Mouse (Mus musculus) testis, adult 10 weeks (tissue): ENCODE measurements around the gene Cnn2. TPM values are rescaled to one million over a fixed set of nuclear protein-coding genes. Genes with fewer than 3 reads are reported as not detected.

Experiments used
- polyA plus RNA-seq: library from polyadenylated mRNA; stranded (reverse); fragments of 350-450 nt; fragmentation: Illumina TruSeq; extraction: RNeasy Lipid Tissue Mini Kit (QIAGEN cat#74804); gene quantifications from one replicate; pipeline ENCODE4 v1.2.3, GENCODE M21; 2014; ENCODE audit warnings: low read depth, low replicate concordance

Gene Cnn2
- polyA plus RNA-seq, result 0.48 TPM

DNA sequence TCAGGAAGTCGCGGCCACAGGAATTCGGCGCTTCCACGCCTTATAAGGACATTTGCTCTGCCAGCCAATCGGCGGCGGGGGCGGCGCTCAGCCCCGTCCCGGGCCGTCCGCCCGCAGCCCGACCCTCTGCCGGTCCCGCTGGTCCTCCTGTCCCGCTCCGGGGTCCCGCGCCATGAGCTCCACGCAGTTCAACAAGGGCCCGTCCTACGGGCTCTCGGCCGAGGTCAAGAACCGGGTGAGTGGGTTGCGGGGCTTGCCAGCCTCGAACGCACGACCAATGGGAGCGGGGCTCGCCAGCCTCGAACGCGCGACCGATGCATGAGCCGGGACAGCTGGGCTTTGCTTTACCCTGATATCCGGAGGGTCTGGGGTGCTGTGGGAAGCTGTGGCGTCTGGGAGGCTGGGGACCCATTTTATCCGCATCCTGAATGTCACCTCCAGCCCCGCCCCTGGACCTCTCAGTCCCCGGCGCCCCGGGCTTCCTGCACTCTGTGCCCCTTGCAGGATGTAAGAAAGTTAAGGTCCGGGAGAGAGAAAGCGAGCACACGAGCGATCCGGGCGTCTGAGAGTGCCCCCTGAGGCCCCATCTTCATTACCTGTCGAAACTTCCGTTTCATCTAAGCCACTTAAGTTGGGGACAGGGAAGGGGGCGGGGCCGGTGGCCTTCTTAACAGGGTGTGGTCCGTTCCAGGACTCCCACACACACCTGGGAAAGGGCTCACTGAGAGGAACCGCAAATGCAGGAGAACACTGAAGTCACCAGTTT is at the start of gene Cnn2:
Gene Cnn2, plus strand, starts transcription at position 79 of the 766 bp plus-strand sequence.

DNA sequence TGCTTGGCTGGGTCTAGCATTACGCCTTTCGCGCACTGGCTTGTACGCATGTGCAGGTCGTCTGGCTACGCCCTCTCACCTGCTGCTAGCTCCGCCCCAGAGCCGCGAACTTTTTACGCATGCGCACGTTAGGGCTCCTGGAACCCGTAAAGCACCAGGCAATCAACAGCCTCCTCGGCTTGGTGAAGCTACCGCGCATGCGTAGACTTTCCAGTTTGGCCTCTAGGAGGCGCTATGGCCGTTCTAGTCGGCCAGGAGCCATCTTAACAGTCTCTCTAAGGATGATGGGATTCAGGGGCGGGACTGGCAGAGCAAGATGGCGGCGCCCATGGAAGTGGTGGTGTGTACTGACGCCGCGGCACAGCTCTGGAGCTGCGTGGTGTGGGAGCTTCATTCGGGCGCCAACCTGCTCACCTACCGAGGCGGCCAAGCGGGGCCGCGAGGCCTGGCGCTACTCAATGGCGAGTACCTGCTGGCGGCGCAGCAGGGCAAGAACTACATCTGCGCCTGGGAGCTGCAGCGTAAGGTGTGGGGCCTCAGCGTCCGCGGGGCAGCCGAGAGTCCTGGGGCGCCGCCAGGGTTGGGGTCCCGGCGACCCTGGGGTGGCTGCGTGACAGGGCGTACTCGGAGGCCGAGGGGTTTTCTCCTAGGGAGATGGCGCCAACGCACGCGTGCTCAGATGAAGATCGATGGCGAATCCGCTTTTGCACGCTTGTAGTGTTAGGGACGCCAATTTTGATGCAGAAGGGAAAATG is 28.4 kb upstream of the Cnn2 start, which contains the start of gene Wdr18:
Gene Wdr18, plus strand, starts transcription at position 306 of the 755 bp plus-strand sequence.

DNA sequence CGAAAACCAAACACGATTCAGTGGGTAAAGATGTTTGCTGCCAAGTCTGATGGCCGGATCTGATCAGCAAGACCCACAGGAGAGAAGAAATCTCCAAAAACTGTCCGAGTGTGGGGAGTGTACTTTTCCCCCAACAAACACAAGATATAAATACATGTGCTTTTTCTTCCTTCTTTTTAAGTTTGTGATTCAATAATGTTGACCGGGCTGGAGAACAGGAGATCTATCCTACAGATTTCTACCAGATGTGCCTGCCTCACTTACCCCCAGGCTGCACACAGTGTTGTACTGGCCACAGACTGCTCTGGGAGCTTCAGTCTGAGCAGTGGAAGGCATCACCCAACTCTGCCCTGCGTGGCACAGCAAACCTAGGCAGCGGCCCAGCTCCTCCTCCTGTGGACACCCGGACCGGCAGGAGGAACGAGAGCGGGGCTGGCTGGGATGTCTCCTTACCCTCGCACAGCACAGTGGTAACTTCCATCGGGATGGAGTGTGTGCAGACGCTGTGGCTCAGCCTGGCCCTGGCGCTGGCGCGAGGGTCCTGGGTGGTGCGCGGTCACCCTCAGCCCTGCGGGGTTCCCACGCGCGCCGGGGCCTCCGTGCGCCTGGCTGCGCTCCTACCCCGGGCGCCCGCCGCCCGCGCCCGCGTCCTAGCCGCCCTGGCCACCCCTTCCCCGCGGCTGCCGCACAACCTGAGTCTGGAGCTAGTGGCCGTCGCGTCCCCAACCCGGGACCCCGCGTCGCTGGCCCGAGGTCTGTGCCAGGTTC is 17.8 kb upstream of the Cnn2 start, which contains the start of gene Grin3b:
Gene Grin3b, plus strand, starts transcription at position 301 of the 768 bp plus-strand sequence.

DNA sequence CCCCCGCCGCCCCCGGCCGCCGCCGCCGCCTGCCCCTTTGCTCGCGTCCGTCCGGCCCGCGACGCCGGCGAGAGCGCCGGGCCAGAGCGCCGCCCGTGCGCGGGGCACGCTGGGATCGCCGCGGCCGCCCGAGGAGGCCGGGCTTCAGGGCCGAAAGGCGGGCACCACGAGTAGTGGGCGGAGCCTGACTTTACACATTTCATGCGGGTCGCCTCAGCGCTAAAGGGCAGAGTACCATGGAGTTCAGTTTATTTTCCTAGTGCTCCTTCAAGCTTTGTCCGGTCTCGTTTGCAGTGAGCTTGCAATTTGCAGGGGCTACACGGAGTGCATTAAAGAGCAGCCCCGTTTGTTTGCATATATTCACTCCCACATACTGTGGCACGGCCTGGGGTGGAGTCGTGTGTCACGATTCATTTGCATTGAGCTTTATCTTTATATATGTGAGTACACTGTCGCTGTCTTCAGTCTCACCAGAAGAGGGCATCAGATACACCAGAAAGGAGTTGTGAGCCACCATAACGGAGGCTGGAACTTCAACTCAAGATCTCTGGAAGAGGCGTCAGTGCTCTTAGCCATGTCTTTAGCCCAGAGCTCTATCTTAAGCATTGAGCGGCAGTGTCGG is 4.1 kb upstream of the Cnn2 start, which contains the start of gene Tmem259:
Gene Tmem259, minus strand, starts transcription at position 136 of the 622 bp plus-strand sequence.

DNA sequence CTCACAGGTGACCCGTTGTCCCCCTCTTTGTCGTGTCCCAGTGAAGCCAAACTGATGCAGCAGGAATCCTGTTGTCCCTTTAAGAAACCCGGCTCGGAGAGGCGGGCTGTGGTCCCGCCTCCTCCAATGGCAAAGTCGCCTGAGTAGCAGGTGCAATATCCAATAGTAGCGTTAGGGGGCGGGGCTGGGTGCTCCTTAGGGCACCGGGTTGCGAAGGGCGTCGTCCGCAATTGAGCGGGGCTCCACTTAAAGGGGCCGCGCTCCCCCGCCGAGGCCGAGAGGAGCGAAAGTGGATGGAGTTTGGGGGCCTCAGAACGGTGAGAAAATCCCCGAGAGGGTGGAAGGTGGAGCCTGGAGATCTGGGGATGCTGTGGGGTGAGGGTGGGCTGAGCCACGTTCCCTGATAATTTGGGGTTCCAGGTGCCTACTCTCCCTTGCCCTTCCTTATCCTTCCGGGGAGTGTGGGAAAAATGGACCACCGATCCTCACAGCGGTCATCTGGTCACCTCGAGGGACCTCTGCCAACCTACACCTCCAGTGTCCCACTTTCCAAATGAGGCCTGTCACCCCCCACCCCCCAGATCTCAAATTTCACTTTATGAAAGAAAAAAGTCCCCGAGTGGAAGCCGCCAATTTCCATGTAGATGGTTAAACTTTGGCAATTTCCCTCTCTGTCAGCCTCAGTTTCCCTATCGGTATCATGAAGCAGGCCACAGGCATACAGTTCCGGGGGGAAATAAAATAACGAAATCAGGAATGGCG is 8.1 kb downstream of the Cnn2 start, which contains the start of gene Abca7:
Gene Abca7, plus strand, starts transcription at position 223 of the 762 bp plus-strand sequence.

DNA sequence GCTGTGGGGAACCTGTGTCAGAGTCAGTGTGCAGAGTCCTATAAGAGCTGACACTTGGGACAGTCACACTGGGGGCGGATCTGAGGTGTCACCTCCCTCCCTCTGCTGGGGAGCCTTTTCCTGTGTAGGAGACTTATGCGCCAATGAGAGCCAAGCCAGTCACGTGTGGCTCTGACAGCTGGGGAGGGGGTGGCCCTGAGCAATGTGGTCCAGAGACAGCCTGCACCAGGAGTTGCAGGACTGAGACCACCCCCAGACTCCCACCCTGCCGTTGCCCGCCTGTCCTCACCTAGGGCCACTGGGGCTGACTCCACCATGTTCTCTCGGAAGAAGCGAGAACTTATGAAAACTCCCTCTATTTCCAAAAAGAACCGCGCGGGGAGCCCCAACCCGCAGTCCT is 28.1 kb downstream of the Cnn2 start, which contains the start of gene Arhgap45:
Gene Arhgap45, plus strand, starts transcription at position 143 of the 400 bp plus-strand sequence.

DNA sequence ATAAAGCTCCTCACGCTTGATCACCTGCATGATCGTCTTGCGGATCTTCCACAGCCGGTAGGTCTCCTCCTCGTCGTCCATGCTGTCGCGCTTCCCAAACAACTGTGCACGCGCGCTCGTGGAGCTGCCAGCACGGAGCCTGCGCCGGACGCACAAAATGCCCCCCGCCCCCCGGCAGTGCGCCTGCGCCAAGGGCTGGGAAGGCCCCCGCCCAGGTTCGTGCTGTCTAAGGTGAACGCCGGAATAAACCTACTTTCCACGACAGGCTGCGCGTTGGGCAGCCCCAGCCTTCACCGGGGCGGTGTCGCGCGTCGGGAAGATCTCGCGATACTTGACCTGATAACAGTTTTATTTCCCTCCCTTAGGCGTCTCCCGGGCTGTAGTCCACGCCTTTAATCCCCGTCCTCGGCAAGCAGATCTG is 51.2 kb downstream of the Cnn2 start, which contains the start of gene Polr2e:
Gene Polr2e, minus strand, starts transcription at position 237 of the 421 bp plus-strand sequence.

Other genes starting within 250 kb of the Cnn2 start
- 0.70 TPM for gene Polrmt, start 242.0 kb upstream of the Cnn2 start, polyA plus RNA-seq
- gene Fgf22, start 233.5 kb upstream of the Cnn2 start, polyA plus RNA-seq, result not detected
- gene Rnf126, start 221.6 kb upstream of the Cnn2 start, polyA plus RNA-seq, result 6.6 TPM
- gene Fstl3, start 211.3 kb upstream of the Cnn2 start, polyA plus RNA-seq, result 3.6 TPM
- not detected for gene Prss57, start 197.6 kb upstream of the Cnn2 start, polyA plus RNA-seq
- 0.38 TPM for gene Palm, start 195.0 kb upstream of the Cnn2 start, polyA plus RNA-seq
- gene Misp, start 167.6 kb upstream of the Cnn2 start, polyA plus RNA-seq, result not detected
- 40.2 TPM for gene Ptbp1, start 134.2 kb upstream of the Cnn2 start, polyA plus RNA-seq
- not detected for gene Prtn3, start 114.1 kb upstream of the Cnn2 start, polyA plus RNA-seq
- gene Plppr3, start 114.0 kb upstream of the Cnn2 start, polyA plus RNA-seq, result not detected
- gene Elane, start 102.3 kb upstream of the Cnn2 start, polyA plus RNA-seq, result not detected
- not detected for gene Cfd, start 97.7 kb upstream of the Cnn2 start, polyA plus RNA-seq
- 0.87 TPM for gene Med16, start 79.7 kb upstream of the Cnn2 start, polyA plus RNA-seq
- gene Gm26602, start 77.7 kb upstream of the Cnn2 start, polyA plus RNA-seq, result not detected
- gene Kiss1r, start 71.6 kb upstream of the Cnn2 start, polyA plus RNA-seq, result not detected
- 1.1 TPM for gene R3hdm4, start 67.4 kb upstream of the Cnn2 start, polyA plus RNA-seq
- gene Arid3a, start 61.5 kb upstream of the Cnn2 start, polyA plus RNA-seq, result 1.3 TPM
- gene Wdr18, start 28.4 kb upstream of the Cnn2 start, polyA plus RNA-seq, result 2.0 TPM
- not detected for gene Grin3b, start 17.9 kb upstream of the Cnn2 start, polyA plus RNA-seq
- gene Tmem259, start 4.3 kb upstream of the Cnn2 start, polyA plus RNA-seq, result 1.0 TPM
- gene Abca7, start 7.9 kb downstream of the Cnn2 start, polyA plus RNA-seq, result 0.06 TPM
- gene Arhgap45, start 28.1 kb downstream of the Cnn2 start, polyA plus RNA-seq, result not detected
- 0.28 TPM for gene Polr2e, start 51.2 kb downstream of the Cnn2 start, polyA plus RNA-seq
- gene Gpx4, start 58.6 kb downstream of the Cnn2 start, polyA plus RNA-seq, result 260 TPM
- 0.52 TPM for gene Sbno2, start 117.0 kb downstream of the Cnn2 start, polyA plus RNA-seq
- 7.2 TPM for gene Stk11, start 127.2 kb downstream of the Cnn2 start, polyA plus RNA-seq
- gene Atp5d, start 150.0 kb downstream of the Cnn2 start, polyA plus RNA-seq, result 0.21 TPM
- gene Cbarp, start 152.3 kb downstream of the Cnn2 start, polyA plus RNA-seq, result not detected
- gene Midn, start 159.7 kb downstream of the Cnn2 start, polyA plus RNA-seq, result 3.2 TPM
- 37.8 TPM for gene Cirbp, start 177.4 kb downstream of the Cnn2 start, polyA plus RNA-seq
- 1.1 TPM for gene 1600002K03Rik, start 184.4 kb downstream of the Cnn2 start, polyA plus RNA-seq
- 0.39 TPM for gene Efna2, start 190.9 kb downstream of the Cnn2 start, polyA plus RNA-seq
- gene Mum1, start 237.8 kb downstream of the Cnn2 start, polyA plus RNA-seq, result 72.4 TPM